Mouse (Mus musculus) large intestine, adult 2 months (tissue): ENCODE results near the gene Exoc4. TPM values are rescaled to one million over a fixed set of nuclear protein-coding genes. Genes with fewer than 3 reads are reported as not detected.
A peak's percentile ranks its signal among the peaks of the same experiment; 100 is the strongest.

Experiments
- DNase-seq: peaks from one replicate; pipeline ENCODE4 v3.0.0-alpha.2; 2012; ENCODE audit warnings: low read depth, low spot score
- WGBS: fragments of 180-500 bp; shearing (Covaris S2); methylation state at CpG from one replicate; pipeline ENCODE4 v1.1.7; 2018; 5-methylcytosine and 5-hydroxymethylcytosine counted together
- polyA plus RNA-seq: library from polyadenylated mRNA; depleted of rRNA; stranded (reverse); fragments of >200 nt; gene quantifications from 2 replicates; pipeline ENCODE4 v1.2.3, GENCODE M21; 2012; rRNA removed

The Exoc4 gene
- 5.2 and 6.1 TPM in 2 replicates for polyA plus RNA-seq

DNA sequence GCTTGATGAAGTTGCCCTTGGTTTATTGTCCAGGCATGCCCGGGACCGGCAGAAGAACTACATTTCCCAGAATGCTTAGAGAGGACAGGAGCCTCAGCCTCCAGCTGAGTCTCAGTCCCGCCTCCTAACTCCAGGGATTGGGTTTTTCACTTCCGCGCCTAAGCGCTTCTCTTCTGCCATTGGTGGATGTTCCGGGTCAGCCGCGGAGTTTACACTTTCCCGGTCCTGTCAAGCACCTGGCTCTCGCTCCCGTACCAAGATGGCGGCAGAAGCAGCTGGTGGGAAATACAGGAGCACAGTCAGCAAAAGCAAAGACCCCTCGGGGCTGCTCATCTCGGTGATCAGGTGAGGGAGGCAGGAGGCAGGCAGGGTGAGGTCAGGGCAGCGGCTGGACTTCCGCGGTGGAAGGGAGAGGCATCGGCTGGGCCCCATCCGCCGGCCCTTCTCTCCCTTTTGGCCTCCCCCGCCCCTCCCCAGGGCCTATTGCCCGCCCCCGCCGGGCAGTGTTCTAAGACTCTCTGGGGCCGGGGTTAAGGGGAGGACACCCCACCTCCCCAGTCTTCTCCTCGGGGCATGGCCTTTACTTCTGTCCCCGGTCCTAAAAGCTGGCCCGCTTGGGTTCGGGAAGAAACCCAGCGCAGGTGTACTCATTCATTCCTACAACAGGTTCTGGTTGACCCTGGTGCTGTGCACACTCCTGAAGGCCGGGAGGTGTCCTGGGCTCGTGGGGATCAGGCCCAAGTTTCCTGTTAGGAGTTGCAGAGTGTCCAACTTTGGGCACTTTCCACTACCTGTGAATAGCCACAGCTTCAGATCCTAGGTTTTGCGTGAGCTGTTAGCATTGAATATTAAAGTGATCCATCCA, at the start of gene Exoc4:
Exoc4 (plus strand) TSS at position 192 of the 865 bp plus-strand sequence.
- 2% methylated on average over 33 of the region's 34 CpGs for WGBS
- peak; percentile 98 for DNase-seq

DNA sequence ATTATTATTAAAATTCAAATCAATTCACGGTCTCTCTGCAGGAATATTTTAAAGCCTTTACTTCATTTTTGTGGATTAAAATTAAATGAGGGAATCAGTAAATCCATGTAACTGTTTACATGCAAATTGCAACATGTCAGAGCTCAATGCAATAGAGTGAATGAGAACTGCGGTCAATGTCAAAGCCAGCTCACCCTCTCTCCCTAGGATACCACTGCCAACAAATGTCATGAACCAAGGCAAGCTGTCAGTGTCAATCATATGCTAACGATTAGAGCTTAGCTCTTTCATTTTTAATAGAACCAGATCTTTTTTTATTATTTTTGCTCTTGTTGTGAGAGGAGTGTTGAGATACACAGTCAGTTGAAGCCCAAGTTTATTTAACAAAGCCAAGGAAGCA, 30.1 kb upstream of the Exoc4 start:
- no peak for DNase-seq
- WGBS = 89% methylated on average over 3 of the region's 3 CpGs

DNA sequence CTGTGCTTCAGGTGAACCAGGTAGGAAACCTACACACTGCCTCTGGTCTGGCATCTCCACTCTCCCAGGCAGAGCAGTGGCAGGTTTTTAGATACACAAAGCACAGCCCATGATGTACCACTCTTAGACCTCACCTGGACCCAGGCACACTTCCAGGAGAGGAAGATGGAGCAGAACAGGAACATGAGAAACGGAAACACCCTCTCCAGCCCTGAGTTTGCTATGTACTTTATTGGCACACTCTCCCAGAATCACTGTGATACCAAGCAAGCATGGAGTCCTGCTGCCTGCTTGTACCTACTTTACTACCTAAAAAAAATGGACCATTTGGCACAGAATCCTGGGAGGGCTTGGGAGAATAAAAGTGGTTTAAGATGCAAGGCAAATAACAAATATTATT, 22.2 kb upstream of the Exoc4 start:
- DNase-seq = no peak
- WGBS = 16% methylated on average over 1 of the region's 1 CpGs

DNA sequence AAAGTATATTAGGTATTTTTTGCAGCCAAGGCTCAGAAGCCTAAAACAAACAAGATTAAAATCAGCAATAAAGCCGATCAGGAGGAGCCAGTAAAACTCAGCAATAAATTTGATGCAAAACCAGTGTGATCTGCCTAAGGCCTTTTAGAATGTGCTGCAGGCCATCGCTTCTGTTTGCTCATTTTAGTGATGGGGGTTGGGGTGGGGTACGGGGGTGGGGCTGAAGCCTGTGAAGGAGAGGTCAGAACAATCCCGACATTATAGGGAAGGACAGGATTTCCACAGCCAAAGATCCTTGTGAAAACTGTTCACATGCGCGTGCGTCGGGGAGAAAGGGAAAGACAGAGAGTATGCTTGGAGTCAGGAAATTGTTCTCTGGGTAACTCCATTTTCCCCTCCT, 21.5 kb upstream of the Exoc4 start:
- 19% methylated on average over 8 of the region's 8 CpGs for WGBS
- DNase-seq = peak; percentile 14

DNA sequence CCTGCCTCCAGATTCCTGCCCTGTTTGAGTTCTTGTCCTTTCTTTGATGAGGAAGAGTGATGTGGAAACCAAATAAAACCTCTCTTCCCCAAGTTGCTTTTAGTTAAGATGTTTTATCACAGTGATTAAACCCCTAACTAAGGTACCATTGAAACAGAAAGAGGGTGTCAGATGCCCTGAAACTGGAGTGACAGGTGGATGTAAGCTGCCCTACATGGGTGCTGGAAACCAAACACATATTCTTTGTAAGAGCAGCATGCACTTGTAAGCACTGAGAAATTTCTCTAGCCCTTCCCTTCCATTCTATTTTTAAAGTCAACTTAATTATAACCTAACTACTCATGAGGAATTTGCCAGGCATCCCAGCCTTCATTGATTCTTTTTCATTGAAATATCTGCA, 7.6 kb upstream of the Exoc4 start:
- no peak for DNase-seq

DNA sequence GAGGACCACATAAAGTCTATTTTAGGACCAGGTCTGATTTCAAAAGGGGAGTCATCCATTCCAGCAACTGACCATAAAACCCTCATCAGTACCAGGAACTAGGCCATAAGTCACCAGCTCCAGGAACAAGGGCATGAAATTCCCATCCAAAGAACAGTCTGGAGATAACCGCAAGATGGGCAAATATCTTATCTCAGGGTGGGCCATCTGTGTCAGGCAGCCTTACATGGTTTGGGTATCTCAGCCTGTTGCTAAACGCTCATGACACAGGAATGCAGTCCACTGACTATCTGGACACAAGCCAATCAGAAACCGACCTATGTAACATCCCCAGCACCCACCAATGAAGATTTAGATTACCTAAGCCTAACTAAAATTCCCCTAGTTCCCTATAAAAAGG, 4.3 kb upstream of the Exoc4 start:
- no peak for DNase-seq
- 28% methylated on average over 3 of the region's 3 CpGs for WGBS

DNA sequence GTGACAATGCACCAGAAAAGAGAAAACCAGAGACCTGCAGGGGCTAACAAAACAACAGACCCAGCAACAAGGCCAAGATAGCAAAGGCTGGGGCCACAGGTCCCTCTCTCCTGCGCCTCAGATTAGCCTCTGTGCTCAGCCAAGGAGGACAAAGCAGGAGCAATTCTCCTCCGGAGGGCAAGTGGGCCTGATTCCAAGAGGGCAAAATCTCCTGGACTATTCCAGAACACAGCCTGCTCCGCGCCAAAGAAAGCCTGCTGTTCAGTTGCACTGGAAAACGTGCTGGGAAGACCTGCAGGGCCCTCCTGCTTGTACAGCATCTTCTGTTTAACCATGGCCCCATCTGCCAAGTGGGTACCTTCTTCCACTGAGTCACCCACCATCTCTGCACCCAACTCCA, 1.7 kb upstream of the Exoc4 start:
- 71% methylated on average over 5 of the region's 5 CpGs for WGBS
- DNase-seq = no peak

DNA sequence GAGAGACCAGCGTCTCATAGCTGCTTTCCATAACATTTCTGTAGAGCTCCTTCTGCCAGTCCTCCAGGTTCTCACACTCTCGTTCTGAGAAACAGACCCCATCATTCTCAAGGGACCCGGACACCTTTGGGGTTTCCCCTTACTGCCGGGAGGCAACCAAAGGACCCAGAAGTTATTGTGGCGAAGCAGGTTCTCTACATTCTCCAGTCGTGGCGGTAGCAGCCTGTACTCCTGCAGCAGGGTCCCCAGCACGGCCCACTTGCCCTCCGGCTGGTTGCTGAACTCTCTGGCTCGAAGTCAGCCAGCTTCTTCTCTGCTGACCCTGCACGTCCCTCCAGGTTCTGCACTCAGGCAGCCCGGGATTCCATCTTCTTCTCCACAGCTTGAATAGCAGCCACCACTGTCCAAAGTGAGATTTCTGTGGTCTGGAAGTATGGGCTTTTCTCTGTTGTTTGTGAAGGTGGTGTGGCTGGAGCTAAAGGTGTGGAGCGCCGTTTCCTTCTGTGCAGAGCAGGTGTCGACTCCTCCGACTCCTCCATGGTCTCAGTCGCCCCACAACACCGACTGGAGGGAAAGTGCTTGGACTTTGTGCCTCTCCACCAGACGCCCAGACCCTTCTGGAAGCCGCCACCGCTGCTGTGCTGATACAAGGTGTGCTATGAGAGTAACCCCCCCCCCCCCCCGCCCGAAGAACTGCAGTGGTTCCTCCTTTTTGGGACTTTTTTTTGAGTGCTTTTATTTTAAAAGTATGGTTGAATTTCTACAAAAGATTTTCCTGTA, 1.1 kb upstream of the Exoc4 start:
- no peak for DNase-seq
- 88% methylated on average over 23 of the region's 23 CpGs for WGBS

DNA sequence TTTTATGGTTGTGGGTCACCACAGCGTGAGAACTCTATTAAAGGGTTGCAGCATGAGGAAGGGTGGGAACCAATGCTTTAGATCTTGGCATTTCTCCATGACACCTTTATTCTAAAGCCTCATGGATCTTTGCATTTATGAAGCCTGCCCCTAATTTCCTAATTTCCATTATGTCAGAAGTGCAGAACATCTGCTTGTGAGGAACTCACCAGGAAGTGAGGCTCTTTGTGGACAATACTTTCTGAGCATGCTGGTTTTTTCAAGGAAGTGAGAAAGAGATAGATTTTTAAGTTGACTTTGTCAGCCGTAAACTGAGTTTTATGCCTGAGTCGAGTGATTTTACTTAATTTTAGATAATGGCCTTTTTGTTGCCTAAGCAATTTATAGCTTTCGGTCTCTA, 7.8 kb downstream of the Exoc4 start:
- 36% methylated on average over 4 of the region's 4 CpGs for WGBS
- DNase-seq = no peak

DNA sequence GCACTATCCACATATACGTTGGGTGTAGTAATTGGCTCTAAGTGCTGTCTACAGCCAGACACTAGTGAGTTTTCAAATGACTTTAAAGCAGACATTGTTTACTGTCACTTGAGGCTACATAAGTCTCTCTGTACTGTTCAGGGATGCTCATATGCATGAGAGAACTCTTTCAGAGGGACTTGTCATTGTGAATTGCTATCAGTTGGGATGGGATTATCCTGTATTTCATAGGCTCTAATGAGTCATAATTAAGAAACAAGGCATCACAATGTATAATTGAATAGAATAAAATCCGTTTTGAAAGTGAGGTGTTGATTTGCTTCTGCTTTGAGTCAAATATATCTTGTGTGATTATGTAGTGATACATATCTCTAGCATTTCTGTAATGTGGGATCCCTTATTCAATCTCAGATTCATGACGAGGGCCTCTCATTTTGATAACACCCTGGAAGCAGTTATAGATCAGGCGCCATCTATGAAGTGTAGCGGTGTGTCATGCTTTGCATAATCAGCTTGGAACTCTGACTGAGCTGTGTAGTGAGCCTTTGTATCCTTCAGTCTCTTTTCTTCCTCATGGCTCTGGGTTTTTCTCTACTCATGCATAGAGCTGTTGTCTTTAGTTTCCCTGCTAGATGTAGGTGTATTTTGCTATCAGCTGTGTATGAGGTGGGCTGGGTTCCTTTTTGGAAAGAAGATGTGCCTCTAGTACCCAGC, 8.3 kb downstream of the Exoc4 start:
- DNase-seq = no peak
- 71% methylated on average over 5 of the region's 5 CpGs for WGBS

DNA sequence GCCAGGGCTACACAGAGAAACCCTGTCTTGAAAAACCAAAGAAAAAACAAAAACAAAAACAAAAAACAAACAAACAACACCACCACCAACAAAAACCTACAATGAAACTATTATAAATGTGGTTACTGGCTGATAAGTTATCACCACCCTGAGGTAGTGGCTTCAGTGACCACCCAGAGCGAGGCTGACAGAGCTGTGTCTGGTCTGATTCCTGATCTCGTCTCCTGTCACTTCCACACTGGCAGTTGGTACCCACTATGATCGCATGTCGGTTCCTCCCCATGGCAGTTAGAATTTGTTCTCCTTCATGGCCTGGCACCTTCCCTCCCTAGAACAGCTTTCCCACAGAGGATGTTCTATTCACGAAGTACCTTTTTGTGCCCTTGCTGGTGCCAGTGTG, 11.0 kb downstream of the Exoc4 start:
- no peak for DNase-seq
- 98% methylated on average over 5 of the region's 5 CpGs for WGBS

DNA sequence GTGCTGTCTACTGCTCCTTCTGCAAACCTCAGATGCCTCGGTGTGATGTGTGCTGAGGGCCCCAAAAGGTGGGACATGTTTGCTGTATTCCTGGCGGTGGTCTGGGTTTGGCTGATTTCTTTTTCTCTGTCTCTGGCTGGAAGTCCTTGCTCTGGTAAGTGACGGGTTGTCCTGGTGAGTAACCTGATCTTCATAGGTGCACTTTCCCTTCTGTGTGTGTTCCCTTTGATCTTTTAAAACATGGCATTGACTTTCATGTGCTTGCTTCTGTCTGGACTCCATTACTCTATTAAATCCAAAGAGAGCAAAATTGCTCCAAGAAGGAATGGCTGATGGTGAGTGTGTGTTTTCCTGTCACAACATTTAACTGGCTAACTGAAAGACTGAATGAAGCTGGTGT, 12.7 kb downstream of the Exoc4 start:
- no peak for DNase-seq
- WGBS = 93% methylated on average over 3 of the region's 3 CpGs

DNA sequence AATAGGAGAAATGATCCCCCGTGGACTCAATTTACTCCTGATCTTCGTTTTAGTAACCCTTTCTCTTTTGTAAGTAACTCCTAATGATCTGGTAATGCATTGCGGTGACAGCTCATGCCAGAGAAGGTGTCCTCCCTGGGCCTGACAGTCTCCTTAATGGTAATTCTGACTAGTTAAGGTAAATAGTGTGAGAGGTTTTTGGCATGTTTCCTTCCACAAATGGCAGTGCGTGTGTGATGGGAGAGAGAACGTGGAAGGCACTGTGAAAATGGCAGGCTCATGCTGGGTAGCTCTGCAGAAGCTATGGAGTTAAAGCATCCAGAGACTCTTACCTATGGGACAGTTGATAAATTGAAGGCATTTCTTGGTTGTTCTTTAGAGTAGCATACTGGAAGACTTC, 15.1 kb downstream of the Exoc4 start:
- WGBS = 69% methylated on average over 5 of the region's 5 CpGs
- DNase-seq = no peak

DNA sequence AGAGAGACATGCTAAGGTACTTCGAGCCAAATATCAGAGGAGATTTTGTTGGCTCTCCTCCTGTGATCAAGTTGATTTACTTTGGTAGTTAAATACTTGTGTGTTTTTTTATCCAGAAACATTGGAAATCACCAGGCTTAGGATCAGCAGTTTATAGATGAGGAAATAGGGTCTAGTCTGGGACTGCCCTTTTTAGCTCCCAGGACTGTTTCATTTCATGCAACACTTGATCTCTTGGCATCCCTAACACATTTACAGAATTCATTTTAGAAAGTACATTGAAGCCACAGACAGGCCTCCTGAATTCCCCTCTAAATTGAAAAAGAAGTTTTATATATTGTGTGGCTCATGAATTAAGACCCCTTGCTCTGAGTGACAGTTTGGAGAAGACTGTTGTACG, 15.5 kb downstream of the Exoc4 start:
- 90% methylated on average over 2 of the region's 2 CpGs for WGBS

DNA sequence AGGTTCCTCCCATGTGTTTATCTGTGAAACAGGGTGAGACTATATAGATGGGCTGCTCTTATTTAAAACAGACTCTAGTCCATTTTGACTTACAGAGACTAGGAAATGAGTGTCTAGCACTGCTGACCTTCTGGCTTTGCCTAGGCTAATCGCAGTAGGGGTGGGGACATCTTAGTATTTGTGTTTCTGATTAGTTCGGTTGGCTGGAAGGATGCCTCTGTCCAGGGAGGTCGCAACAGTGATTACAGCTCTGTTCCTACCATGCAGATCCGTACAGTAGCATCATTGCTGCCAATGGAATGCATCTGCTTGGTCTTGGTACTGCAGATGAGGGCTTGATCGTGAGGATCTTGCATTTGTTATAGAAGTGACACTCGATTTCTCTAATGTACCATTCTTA, 18.7 kb downstream of the Exoc4 start:
- no peak for DNase-seq
- WGBS = 86% methylated on average over 6 of the region's 6 CpGs

More for the DNA sequence above, 15.5 kb downstream of the Exoc4 start:
- DNase-seq = no peak

DNA sequence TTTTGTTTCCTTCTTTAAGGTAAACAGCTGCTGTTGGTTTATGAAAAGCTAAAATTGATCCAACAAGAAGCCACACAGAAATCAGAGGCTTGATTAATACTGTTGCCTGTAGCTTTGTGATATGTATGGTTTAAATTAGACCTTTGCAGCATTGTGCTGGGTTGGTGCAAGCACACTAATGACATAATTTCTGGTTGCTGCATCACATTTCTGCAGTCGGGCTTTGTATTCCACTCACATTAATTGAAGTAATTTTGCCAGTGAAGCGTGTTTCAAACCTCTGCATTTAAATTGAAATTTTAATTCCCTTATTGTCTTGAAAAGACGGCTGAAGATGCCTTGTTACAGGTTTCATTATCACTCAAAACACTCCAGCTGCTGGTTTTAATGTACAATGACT, 34.6 kb downstream of the Exoc4 start:
- no peak for DNase-seq

DNA sequence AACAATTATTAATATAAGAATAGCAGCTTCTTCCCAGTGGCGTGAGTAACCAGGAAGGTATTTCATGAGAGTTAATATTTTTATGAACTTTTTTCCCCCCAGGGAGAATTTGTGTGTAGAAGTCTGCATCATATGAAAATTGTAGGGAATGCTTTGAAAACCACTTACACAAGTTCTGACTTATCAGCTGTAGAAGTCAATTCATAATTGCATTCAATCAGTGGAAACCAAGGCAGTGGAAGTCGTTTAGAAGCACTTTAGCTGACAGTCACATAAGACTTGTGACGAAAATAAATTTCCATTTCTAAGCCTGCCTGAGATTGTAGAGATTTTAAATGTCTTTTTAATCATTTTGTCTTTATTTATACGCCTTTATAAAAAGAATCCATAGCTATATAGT, 35.1 kb downstream of the Exoc4 start:
- WGBS = 86% methylated on average over 4 of the region's 4 CpGs

More for the DNA sequence above, 34.6 kb downstream of the Exoc4 start:
- 93% methylated on average over 3 of the region's 3 CpGs for WGBS

DNA sequence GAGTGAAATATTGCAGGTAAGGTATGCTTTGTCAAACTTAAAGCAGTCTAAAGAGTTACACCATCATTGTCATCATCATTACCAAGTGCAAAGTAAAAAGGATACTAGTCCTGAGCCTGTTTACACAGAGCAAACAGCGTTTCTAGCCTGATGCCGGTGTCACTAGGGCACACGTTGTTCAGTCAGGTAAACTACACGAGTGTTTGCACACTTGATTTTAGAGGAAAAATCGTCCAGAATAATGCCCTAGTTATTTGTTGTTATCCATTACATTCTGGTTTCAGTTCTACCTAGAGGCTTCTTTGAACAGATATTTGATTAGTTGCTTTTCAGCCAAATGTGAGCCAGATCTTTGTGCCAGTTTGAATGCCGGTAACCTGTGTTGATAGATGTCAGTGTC, 37.5 kb downstream of the Exoc4 start:
- 60% methylated on average over 6 of the region's 6 CpGs for WGBS
- no peak for DNase-seq

More for the DNA sequence above, 35.1 kb downstream of the Exoc4 start:
- no peak for DNase-seq

DNA sequence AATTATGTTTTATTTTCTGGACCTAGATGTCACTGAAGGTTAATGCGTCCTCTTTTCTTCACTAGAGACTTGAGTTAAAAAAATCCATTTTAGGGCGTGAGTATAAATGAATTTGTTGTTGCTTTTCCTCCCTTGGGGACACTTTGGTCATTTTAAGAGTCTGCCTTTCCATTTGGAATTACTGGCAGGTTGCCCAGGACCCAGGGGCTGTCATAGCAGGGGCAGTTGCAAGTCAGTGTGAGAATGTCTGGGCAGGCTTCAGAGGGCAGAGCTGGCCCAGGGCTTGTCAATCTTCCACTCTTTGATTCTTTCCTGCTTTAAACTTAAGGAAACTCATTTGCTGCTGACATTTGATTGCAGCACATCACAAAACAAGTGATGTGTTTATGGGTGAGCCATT, 45.7 kb downstream of the Exoc4 start:
- 82% methylated on average over 2 of the region's 2 CpGs for WGBS
- DNase-seq = no peak

DNA sequence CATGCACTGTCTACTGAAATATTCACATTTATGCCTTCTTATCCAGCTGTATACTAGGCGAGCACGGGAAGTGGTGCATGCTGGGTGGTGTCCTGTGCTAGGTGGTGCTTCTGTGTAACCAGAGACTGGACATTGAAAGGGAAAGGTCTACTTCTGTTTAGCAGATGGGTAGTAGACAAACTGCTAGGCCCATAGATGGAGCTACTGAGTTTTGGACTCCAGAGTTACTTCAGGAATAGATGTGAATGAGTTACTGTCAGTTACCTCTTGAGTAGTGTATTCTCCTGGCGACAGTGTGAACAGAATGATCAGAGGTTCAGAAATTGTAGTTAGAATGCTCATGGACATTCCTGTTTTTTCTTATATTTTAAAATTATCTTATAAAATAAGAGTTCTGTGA, 48.7 kb downstream of the Exoc4 start:
- no peak for DNase-seq
- WGBS = 88% methylated on average over 3 of the region's 3 CpGs
